Mouse (Mus musculus) spleen, adult 2 months (tissue): ENCODE data around the gene 4921539E11Rik.

Source experiments
- CTCF ChIP-seq: fragments of 200-500 bp; IDR thresholded peaks from 2 replicates; pipeline ENCODE4 v1.5.1; 2011; ENCODE audit warnings: mild to moderate bottlenecking, inconsistent platforms; ENCODE audit not compliant: insufficient read depth, insufficient read length, insufficient replicate concordance; ENCODE audit errors: extremely low read depth
- POLR2A ChIP-seq: fragments of 200-500 bp; IDR thresholded peaks from 2 replicates; pipeline ENCODE4 v1.6.1; 2011; ENCODE audit warnings: low read depth, low read length, inconsistent platforms

GRCm38 (mm10) chr4:103258817-103259216, 31.8 kb downstream of the 4921539E11Rik start:
- TF ChIP-seq CTCF = no peak
- TF ChIP-seq POLR2A = no peak
